16 mouse cellular contexts compared by ENCODE assay signal in the genomic region with DNA sequence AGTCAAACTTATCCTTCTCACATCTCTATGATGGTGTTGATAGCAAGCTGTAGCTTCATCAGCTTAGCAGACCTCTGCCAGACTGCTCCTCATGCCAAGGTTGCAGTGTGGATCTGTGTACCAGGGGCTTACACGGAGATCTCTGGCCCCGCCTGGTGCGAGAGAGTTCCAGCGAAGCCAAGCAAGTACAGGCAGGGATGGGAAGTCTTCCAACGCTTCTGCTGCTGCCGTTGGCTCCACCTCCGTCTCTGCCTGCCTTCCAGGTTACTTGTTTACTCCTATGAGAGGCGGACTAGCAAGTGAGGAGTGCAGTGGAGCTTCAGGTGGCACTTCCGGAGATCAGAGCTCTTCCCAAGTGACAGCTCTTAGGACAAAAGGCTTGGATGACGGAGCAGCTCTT. TPM values are rescaled to one million over a fixed set of nuclear protein-coding genes. Genes with fewer than 3 reads are reported as not detected.
DNase-seq lines count a peak whose midpoint lies in the region; ATAC-seq and TF ChIP-seq lines count a peak whose summit lies in the region.
"Had no signal": no experiment of that assay in that cellular context is flagged by ENCODE, and none has a peak within 500 bp of the region (broad histone marks: within the 10 kb centered on the region; RNA-seq: fewer than 3 reads in every experiment).

No protein-coding gene starts in this region.

- ATAC-seq in kidney, embryonic 14.5 days (ENCODE audit: low FRiP score, low TSS enrichment) = no peak
- 0 out of 2 replicates have a peak, but pooled peaks have one; percentile 15 for ATAC-seq in intestine, postnatal 0 days
- ATAC-seq: midbrain, embryonic 16.5 days had no signal

- WGBS in kidney, embryonic 14.5 days = 13% methylated on average over 10 of the region's 10 CpGs
- WGBS in intestine, postnatal 0 days = 15% methylated on average over 10 of the region's 10 CpGs

- H3K4me1 ChIP-seq in kidney, embryonic 14.5 days (ENCODE audit: control insufficient read depth, insufficient read depth, low read length) = no peaks in the 10 kb centered on the region
- no peaks in the 10 kb centered on the region for H3K4me1 ChIP-seq in intestine, postnatal 0 days (replicated peaks; ENCODE audit: control insufficient read depth, insufficient read depth, low read length)
- H3K4me1 ChIP-seq: hindbrain, embryonic 15.5 days; lung, embryonic 15.5 days had no signal

- H3K4me2 ChIP-seq in kidney, embryonic 14.5 days (replicated peaks; ENCODE audit: low read depth, low read length) = no peak overlapping the region
- no peak overlapping the region for H3K4me2 ChIP-seq in intestine, postnatal 0 days (replicated peaks; ENCODE audit: low read depth)
- H3K4me2 ChIP-seq: hindbrain, embryonic 15.5 days; lung, embryonic 15.5 days had no signal

- no peak for TF ChIP-seq CTCF in intestine, postnatal 0 days (IDR thresholded peaks at IDR 0.05; ENCODE audit: low read depth)
- TF ChIP-seq CTCF in layer of hippocampus, adult 2 months (conservative IDR thresholded peaks at IDR 0.05) = no peak

- no peaks in the 10 kb centered on the region for H3K36me3 ChIP-seq in kidney, embryonic 14.5 days (ENCODE audit: control insufficient read depth, insufficient read depth, low read length)
- H3K36me3 ChIP-seq in intestine, postnatal 0 days (ENCODE audit: control insufficient read depth, insufficient read depth) = no peaks in the 10 kb centered on the region
- H3K36me3 ChIP-seq: G1E; hindbrain, embryonic 15.5 days; lung, embryonic 15.5 days had no signal

- H3K4me3 ChIP-seq in kidney, embryonic 14.5 days (ENCODE audit: low read length) = no peak overlapping the region
- H3K4me3 ChIP-seq in intestine, postnatal 0 days (ENCODE audit: low read depth, low read length) = no peak overlapping the region
- no peak overlapping the region for H3K4me3 ChIP-seq in layer of hippocampus, adult 2 months
- H3K4me3 ChIP-seq: hindbrain, embryonic 15.5 days; lung, embryonic 15.5 days had no signal

- H3K27me3 ChIP-seq in kidney, embryonic 14.5 days (ENCODE audit: control insufficient read depth, insufficient read depth, low read length) = no peaks in the 10 kb centered on the region
- H3K27me3 ChIP-seq in intestine, postnatal 0 days (replicated peaks; ENCODE audit: control insufficient read depth, insufficient read depth, low read length) = no peaks in the 10 kb centered on the region; the same call in 1 of the 2 replicates
- H3K27me3 ChIP-seq: lung, embryonic 15.5 days had no signal

- H3K27ac ChIP-seq in kidney, embryonic 14.5 days (ENCODE audit: low read depth, low read length) = no peak overlapping the region
- H3K27ac ChIP-seq in intestine, postnatal 0 days (ENCODE audit: low read depth, low read length) = no peak overlapping the region
- H3K27ac ChIP-seq in layer of hippocampus, adult 2 months = no peak overlapping the region
- H3K27ac ChIP-seq: hindbrain, embryonic 15.5 days; lung, embryonic 15.5 days had no signal

- no peak overlapping the region for H3K9ac ChIP-seq in kidney, embryonic 14.5 days (ENCODE audit: low read depth, low read length)
- H3K9ac ChIP-seq in intestine, postnatal 0 days (ENCODE audit: low read depth, low read length) = 0 out of 2 replicates have a peak overlapping the region, but pooled peaks have one; percentile 17
- H3K9ac ChIP-seq: hindbrain, embryonic 15.5 days; lung, embryonic 15.5 days had no signal

- peak; percentile 65 to 67 for DNase-seq in cerebellum, postnatal 10 days
- no peak for DNase-seq in cerebellum, adult 11-12 months
- peak; percentile 73 for DNase-seq in kidney, adult 11 months
- peak; percentile 70 for DNase-seq in skeletal muscle tissue, adult 2 months (ENCODE audit: low read depth, low spot score)
- no peak for DNase-seq in layer of hippocampus, adult 2 months (ENCODE audit: low spot score in 2 of 2)
- DNase-seq in lung, postnatal 10 days = no peak
- DNase-seq: adrenal gland, postnatal 14 days; cerebellum, adult 2 months; gastrocnemius, postnatal 25 days; thymus, postnatal 14 days had no signal

- no peaks in the 10 kb centered on the region for H3K9me3 ChIP-seq in kidney, embryonic 14.5 days (ENCODE audit: control insufficient read depth, low read length)
- H3K9me3 ChIP-seq in intestine, postnatal 0 days (ENCODE audit: control insufficient read depth) = 0 out of 2 replicates have a peak, but pooled peaks cover 3% of the 10 kb centered on the region
- H3K9me3 ChIP-seq: G1E; hindbrain, embryonic 15.5 days; lung, embryonic 15.5 days had no signal

RNA-seq across cellular contexts. Expression of gene Card19, which starts 8.5 kb away (rescaled TPM):
- polyA plus RNA-seq in kidney, embryonic 14.5 days (2014; fragmentation: Nextera tagmentation; extraction: Ambion mirVana) = 33.3 and 39.9 TPM in 2 replicates
- 105 and 117 TPM in 2 replicates for polyA plus RNA-seq in intestine, postnatal 0 days (2015; fragmentation: Nextera tagmentation; extraction: Ambion mirVana)
- total RNA-seq in layer of hippocampus, adult 2 months (2021) = 10 to 100 TPM; 14.8 to 15.3 TPM

RNA-seq across cellular contexts. Expression of gene Susd3, which starts 24.2 kb away (rescaled TPM):
- polyA plus RNA-seq in kidney, embryonic 14.5 days (2014; fragmentation: Nextera tagmentation; extraction: Ambion mirVana) = 8.5 and 12.6 TPM in 2 replicates
- polyA plus RNA-seq in intestine, postnatal 0 days (2015; fragmentation: Nextera tagmentation; extraction: Ambion mirVana) = 0.65 and 1.3 TPM in 2 replicates
- 1 to 10 TPM; 1.7 TPM for total RNA-seq in layer of hippocampus, adult 2 months (2021)

RNA-seq across cellular contexts. Expression of gene Ninj1, which starts 37.0 kb away (rescaled TPM):
- polyA plus RNA-seq in kidney, embryonic 14.5 days (2014; fragmentation: Nextera tagmentation; extraction: Ambion mirVana) = 43.8 and 54.2 TPM in 2 replicates
- 108 and 111 TPM in 2 replicates for polyA plus RNA-seq in intestine, postnatal 0 days (2015; fragmentation: Nextera tagmentation; extraction: Ambion mirVana)
- total RNA-seq in layer of hippocampus, adult 2 months (2021) = 10 to 100 TPM; 17.9 to 20.3 TPM

Comparison
In these comparisons a context has a peak if more than half of its experiments do, and no peak if none do; other contexts are left out.
1. DNase-seq: peak in cerebellum, postnatal 10 days (2 of 2), kidney, adult 11 months (single experiment) and skeletal muscle tissue, adult 2 months (single experiment); none in cerebellum, adult 11-12 months (single experiment), layer of hippocampus, adult 2 months (0 of 2) and lung, postnatal 10 days (single experiment).